In the genomic region with DNA sequence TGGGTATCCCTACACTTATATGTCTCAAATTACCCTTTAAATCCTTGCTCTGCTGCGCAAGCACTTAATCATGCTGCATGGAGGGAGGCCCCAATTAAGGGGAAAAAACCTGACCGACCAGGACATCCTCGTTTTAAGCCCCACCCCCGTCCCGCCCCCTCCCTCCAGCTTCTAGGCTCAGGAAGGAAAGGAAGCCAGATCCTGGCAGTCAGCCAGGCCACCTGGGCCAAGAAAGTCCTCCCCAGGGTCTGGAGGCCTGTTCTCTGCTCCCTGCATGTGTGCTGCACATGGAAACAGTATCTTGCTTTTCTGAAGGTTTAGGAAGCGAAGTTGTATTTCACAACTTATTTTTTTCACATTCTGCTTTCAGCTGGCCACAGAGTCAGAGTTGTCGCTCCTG, we compare ENCODE assay signal across 8 mouse cellular contexts. TPM values are rescaled to one million over a fixed set of nuclear protein-coding genes. Genes with fewer than 3 reads are reported as not detected.
DNase-seq lines count a peak whose midpoint lies in the region; ATAC-seq lines count a peak whose summit lies in the region.

Shb (minus strand) TSS at position 96 of the 400 bp plus-strand sequence.

- H3K36me3 ChIP-seq in heart, embryonic 10.5 days: no peaks in the 10 kb centered on the region

- H3K27ac ChIP-seq in heart, embryonic 10.5 days: peak within 1 kb of the TSS; percentile 90; the same call in 1 of the 2 replicates

- H3K4me1 ChIP-seq in heart, embryonic 10.5 days: peaks cover 45% of the 10 kb centered on the region

- H3K27me3 ChIP-seq in heart, embryonic 10.5 days (ENCODE audit: insufficient read depth, poor library complexity, severe bottlenecking): no peaks in the 10 kb centered on the region

- ATAC-seq in erythroid progenitor cell, adult 5-6 weeks (replicated peaks; ENCODE audit: low FRiP score, poor library complexity, severe bottlenecking): no peak

- DNase-seq in spleen, postnatal 36 days (ENCODE audit: low spot score in 2 of 2): peak; percentile 34 to 38
- no peak for DNase-seq in spleen, adult 12 weeks (ENCODE audit: low spot score)
- DNase-seq in embryo, embryonic 11.5 days (ENCODE audit: low read depth, low spot score): peak; percentile 84
- peak; percentile 75 for DNase-seq in heart, embryonic 10.5 days (ENCODE audit: low spot score)
- DNase-seq in kidney, adult 9 months: peak; percentile 92
- DNase-seq in lung, adult 18-20 months: peak; percentile 80 to 88
- DNase-seq in ovary, postnatal 10 days (ENCODE audit: low spot score): peak; percentile 54

- peak within 1 kb of the TSS; percentile 88 for H3K4me3 ChIP-seq in heart, embryonic 10.5 days

- 17% methylated on average over 7 of the region's 7 CpGs for WGBS in heart, embryonic 10.5 days

- H3K9me3 ChIP-seq in heart, embryonic 10.5 days: no peaks in the 10 kb centered on the region

RNA-seq across cellular contexts. Expression of gene Shb, which starts in this region (rescaled TPM):
- 8.2 and 8.3 TPM in 2 replicates for polyA plus RNA-seq in heart, embryonic 10.5 days (2016; fragmentation: Nextera tagmentation; extraction: Ambion mirVana)
- 1.3 TPM in 1 of 2 replicates, not detected in the other for total RNA-seq in erythroid progenitor cell, adult 5-6 weeks (2015; ENCODE audit: low replicate concordance)
- 1.5 and 6.5 TPM in 2 replicates for total RNA-seq in erythroid progenitor cell, adult 5-6 weeks (2017; ENCODE audit: low replicate concordance)
